Mouse (Mus musculus) midbrain, embryonic 11.5 days (tissue): ENCODE measurements around the gene Sftpa1. TPM values are rescaled to one million over a fixed set of nuclear protein-coding genes. Genes with fewer than 3 reads are reported as not detected.

ENCODE experiments used
- ATAC-seq: fragments of 200-750 bp; cut with Nextera tagmentation; 2 replicates; pipeline ENCODE4 v1.8.0; 2017; ENCODE audit warnings: moderate TSS enrichment, moderate library complexity; ENCODE audit not compliant: low FRiP score
- DNase-seq: peaks from one replicate; pipeline ENCODE4 v3.0.0; 2015; ENCODE audit warnings: low spot score; ENCODE audit errors: missing footprints
- H3K27ac ChIP-seq: fragments of 300-500 bp; sonication (generic); 2 replicates; pipeline ENCODE4 v1.5.1; 2014; ENCODE audit warnings: low read depth, low read length
- H3K27me3 ChIP-seq: fragments of 300-500 bp; sonication (generic); 2 replicates; pipeline ENCODE4 v1.6.1; 2014; ENCODE audit warnings: mild to moderate bottlenecking, low read length, moderate library complexity, mixed read lengths; ENCODE audit not compliant: control insufficient read depth, insufficient read depth
- H3K36me3 ChIP-seq: fragments of 300-500 bp; sonication (generic); 2 replicates; pipeline ENCODE4 v1.6.1; 2014; ENCODE audit warnings: mild to moderate bottlenecking, low read length, moderate library complexity, mixed read lengths; ENCODE audit not compliant: control insufficient read depth, insufficient read depth
- H3K4me1 ChIP-seq: fragments of 300-500 bp; sonication (generic); 2 replicates; pipeline ENCODE4 v1.6.1; 2014; ENCODE audit warnings: low read length; ENCODE audit not compliant: control insufficient read depth, insufficient read depth
- H3K4me2 ChIP-seq: fragments of 300-500 bp; sonication (generic); 2 replicates; pipeline ENCODE4 v1.6.1; 2014; ENCODE audit warnings: mild to moderate bottlenecking, moderate library complexity
- H3K4me3 ChIP-seq: fragments of 300-500 bp; sonication (generic); 2 replicates; pipeline ENCODE4 v1.5.1; 2014; ENCODE audit warnings: low read depth, low read length
- H3K9ac ChIP-seq: fragments of 300-500 bp; sonication (generic); 2 replicates; pipeline ENCODE4 v1.6.1; 2014; ENCODE audit warnings: low read length
- H3K9me3 ChIP-seq: fragments of 300-500 bp; sonication (generic); 2 replicates; pipeline ENCODE4 v1.6.1; 2016; ENCODE audit warnings: low read length; ENCODE audit not compliant: control insufficient read depth
- WGBS: fragments of 180-500 bp; shearing (Covaris S2); extraction: QIAGEN DNeasy Blood & Tissue Kit; methylation state at CpG from one replicate; pipeline ENCODE4 v1.1.7; 2014; 5-methylcytosine and 5-hydroxymethylcytosine counted together
- polyA plus RNA-seq: library from polyadenylated mRNA; unstranded; fragments of >200 nt; fragmentation: Nextera tagmentation; extraction: Ambion mirVana; gene quantifications from 2 replicates; pipeline ENCODE4 v1.2.1, GENCODE M21; 2014

Sftpa1 gene
- polyA plus RNA-seq, 1 experiment from 2014 or later, result not detected

- Histone ChIP-seq H3K36me3 (no peaks in the 10 kb centered on the region), H3K9ac (no peak overlapping the region), H3K4me3 (no peak overlapping the region), H3K4me2 (no peak overlapping the region), H3K27ac (no peak overlapping the region), H3K4me1 (no peaks in the 10 kb centered on the region), H3K9me3 (no peaks in the 10 kb centered on the region), H3K27me3 (no peaks in the 10 kb centered on the region)
- DNase-seq (no peak), ATAC-seq (no peak)
- 67% methylated on average over 6 of the region's 6 CpGs for WGBS
These were observed 14.5 kb downstream of the Sftpa1 start for GRCm38 (mm10) chr14:41146035-41146434.

- 85% methylated on average over 3 of the region's 3 CpGs for WGBS
- H3K4me2 ChIP-seq, result no peak overlapping the region
- ATAC-seq (no peak), DNase-seq (no peak)
- no peaks in the 10 kb centered on the region for H3K9me3 ChIP-seq
- H3K36me3 ChIP-seq, result no peaks in the 10 kb centered on the region
- no peak overlapping the region for H3K9ac ChIP-seq
- H3K27ac ChIP-seq, result no peak overlapping the region
- no peaks in the 10 kb centered on the region for H3K4me1 ChIP-seq
- H3K27me3 ChIP-seq, result no peaks in the 10 kb centered on the region
- no peak overlapping the region for H3K4me3 ChIP-seq
These were observed 15.3 kb downstream of the Sftpa1 start for GRCm38 (mm10) chr14:41146922-41147321.

- Histone ChIP-seq H3K4me3 (no peak overlapping the region), H3K27me3 (no peaks in the 10 kb centered on the region), H3K4me2 (no peak overlapping the region), H3K9ac (no peak overlapping the region), H3K36me3 (no peaks in the 10 kb centered on the region), H3K9me3 (no peaks in the 10 kb centered on the region), H3K27ac (no peak overlapping the region), H3K4me1 (no peaks in the 10 kb centered on the region)
- no peak for ATAC-seq
- DNase-seq, result no peak
- WGBS, result 91% methylated on average over 2 of the region's 2 CpGs
These were observed 15.8 kb downstream of the Sftpa1 start for GRCm38 (mm10) chr14:41147356-41147755.

DNA sequence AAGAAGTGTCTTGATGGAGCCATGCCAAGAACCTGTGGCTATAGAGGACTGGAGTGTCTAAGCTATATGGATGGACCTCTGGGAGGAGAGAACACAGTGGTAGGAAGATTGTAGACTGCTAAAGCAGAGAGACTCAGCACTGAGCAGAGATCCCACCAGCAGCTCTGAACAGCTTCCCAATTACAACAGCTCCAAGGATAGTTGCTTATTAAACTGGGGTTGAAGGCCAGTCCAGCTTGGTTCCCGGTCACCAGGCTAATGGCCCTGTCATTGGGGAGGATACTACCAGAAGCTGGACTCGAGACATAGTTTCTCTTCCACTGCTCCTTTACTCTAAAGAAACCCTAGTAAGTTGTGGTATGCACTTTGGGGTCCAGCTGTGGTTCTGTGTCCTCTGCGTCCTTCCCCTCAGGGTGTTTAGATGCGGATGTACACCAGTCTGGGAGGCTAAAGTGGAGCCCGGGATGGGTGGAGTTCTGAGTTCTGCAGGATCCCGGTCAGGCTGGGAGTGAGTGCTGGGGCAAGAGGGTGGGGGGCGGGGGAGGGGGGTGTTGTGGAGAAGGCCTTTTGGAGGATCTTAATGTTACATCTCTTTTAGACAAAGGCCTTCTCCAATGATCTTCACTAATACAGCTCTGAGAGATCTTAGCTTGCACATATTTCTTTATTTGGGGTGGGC lies 19.8 kb downstream of the Sftpa1 start, which contains the start of gene Mbl1:
Gene Mbl1, plus strand, starts transcription at position 239 of the 679 bp plus-strand sequence.
- Histone ChIP-seq H3K9me3 (no peaks in the 10 kb centered on the region), H3K27ac (no peak within 1 kb of the TSS), H3K4me2 (no peak within 1 kb of the TSS), H3K36me3 (no peaks in the 10 kb centered on the region), H3K4me1 (no peaks in the 10 kb centered on the region), H3K27me3 (no peaks in the 10 kb centered on the region), H3K4me3 (no peak within 1 kb of the TSS), H3K9ac (no peak within 1 kb of the TSS)
- DNase-seq, result no peak
- ATAC-seq, result no peak
- 85% methylated on average over 7 of the region's 7 CpGs for WGBS

DNA sequence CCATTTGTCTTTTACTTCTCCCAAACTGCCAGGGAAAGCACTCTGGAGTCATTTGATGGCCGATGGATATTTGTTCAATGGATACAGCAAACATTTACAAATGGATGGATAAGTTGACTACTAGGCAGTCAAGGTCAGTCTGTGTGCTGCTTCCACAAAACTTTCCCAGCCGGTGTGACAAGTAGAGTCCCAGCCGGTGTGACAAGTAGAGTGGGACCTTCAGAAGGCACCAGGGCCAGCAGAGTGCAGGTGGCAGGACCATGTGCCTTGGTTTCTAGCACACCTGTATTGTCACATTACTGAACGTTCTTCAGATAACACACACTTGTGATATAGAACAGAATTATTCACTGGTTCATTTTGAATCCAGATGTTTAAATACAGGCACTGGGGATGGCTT lies 28.5 kb downstream of the Sftpa1 start:
- no peaks in the 10 kb centered on the region for H3K36me3 ChIP-seq
- no peak for ATAC-seq
- H3K27me3 ChIP-seq, result no peaks in the 10 kb centered on the region
- no peak for DNase-seq
- no peak overlapping the region for H3K4me2 ChIP-seq
- H3K4me3 ChIP-seq, result no peak overlapping the region
- 87% methylated on average over 4 of the region's 4 CpGs for WGBS
- no peak overlapping the region for H3K27ac ChIP-seq
- H3K9me3 ChIP-seq, result no peaks in the 10 kb centered on the region
- H3K4me1 ChIP-seq, result no peaks in the 10 kb centered on the region
- no peak overlapping the region for H3K9ac ChIP-seq

- no peaks in the 10 kb centered on the region for H3K9me3 ChIP-seq
- 41% methylated on average over 1 of the region's 1 CpGs for WGBS
- ATAC-seq (no peak), DNase-seq (no peak)
- H3K9ac ChIP-seq, result no peak overlapping the region
- no peaks in the 10 kb centered on the region for H3K4me1 ChIP-seq
- no peak overlapping the region for H3K4me2 ChIP-seq
- H3K27ac ChIP-seq, result no peak overlapping the region
- no peaks in the 10 kb centered on the region for H3K27me3 ChIP-seq
- H3K4me3 ChIP-seq, result no peak overlapping the region
- H3K36me3 ChIP-seq, result no peaks in the 10 kb centered on the region
These were observed 29.2 kb downstream of the Sftpa1 start for GRCm38 (mm10) chr14:41160743-41161142.

- WGBS, result 26% methylated on average over 2 of the region's 2 CpGs
- Histone ChIP-seq H3K36me3 (no peaks in the 10 kb centered on the region), H3K4me1 (no peaks in the 10 kb centered on the region), H3K4me3 (no peak overlapping the region), H3K9me3 (no peaks in the 10 kb centered on the region), H3K9ac (no peak overlapping the region), H3K4me2 (no peak overlapping the region), H3K27ac (no peak overlapping the region), H3K27me3 (no peaks in the 10 kb centered on the region)
- ATAC-seq (no peak), DNase-seq (no peak)
These were observed 31.1 kb downstream of the Sftpa1 start for GRCm38 (mm10) chr14:41162663-41163062.

GRCm38 (mm10) chr14:41167278-41167677 lies 35.7 kb downstream of the Sftpa1 start:
- Histone ChIP-seq H3K4me3 (no peak overlapping the region), H3K9ac (no peak overlapping the region), H3K27me3 (no peaks in the 10 kb centered on the region), H3K4me1 (no peaks in the 10 kb centered on the region), H3K36me3 (no peaks in the 10 kb centered on the region), H3K4me2 (no peak overlapping the region), H3K27ac (no peak overlapping the region), H3K9me3 (no peaks in the 10 kb centered on the region)
- DNase-seq (no peak), ATAC-seq (no peak)
- 73% methylated on average over 5 of the region's 5 CpGs for WGBS

GRCm38 (mm10) chr14:41168567-41168966 lies 37.0 kb downstream of the Sftpa1 start:
- ATAC-seq, result no peak
- no peak overlapping the region for H3K4me2 ChIP-seq
- no peaks in the 10 kb centered on the region for H3K4me1 ChIP-seq
- H3K9me3 ChIP-seq, result no peaks in the 10 kb centered on the region
- no peaks in the 10 kb centered on the region for H3K36me3 ChIP-seq
- no peak for DNase-seq
- no peaks in the 10 kb centered on the region for H3K27me3 ChIP-seq
- H3K27ac ChIP-seq, result no peak overlapping the region
- no peak overlapping the region for H3K9ac ChIP-seq
- H3K4me3 ChIP-seq, result no peak overlapping the region
- WGBS, result 100% methylated on average over 1 of the region's 1 CpGs
